Comparison of ENCODE assay signal across 22 mouse cellular contexts in the genomic region with DNA sequence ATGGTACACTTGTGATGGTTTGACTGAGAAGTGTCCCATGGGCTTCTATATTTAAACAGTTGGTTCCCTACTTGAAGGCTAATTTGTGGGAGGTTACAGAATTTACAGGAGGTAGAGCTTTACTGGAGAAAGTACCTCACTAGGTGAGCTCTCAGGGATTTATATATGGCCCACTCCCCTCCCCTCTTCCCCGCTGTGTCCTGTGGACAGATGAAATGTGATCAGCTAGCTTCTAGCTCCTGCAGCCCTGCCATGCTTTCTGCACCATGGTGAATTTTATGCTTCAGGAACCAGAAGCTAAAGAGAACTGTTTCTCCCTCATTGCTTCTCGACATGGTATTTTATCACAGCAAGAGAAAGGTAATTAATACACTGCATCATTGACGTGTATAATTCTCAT. TPM values are rescaled to one million over a fixed set of nuclear protein-coding genes. Genes with fewer than 3 reads are reported as not detected.
DNase-seq lines count a peak whose midpoint lies in the region; ATAC-seq lines count a peak whose summit lies in the region.
"Had no signal": no experiment of that assay in that cellular context is flagged by ENCODE, and none has a peak within 500 bp of the region (broad histone marks: within the 10 kb centered on the region; RNA-seq: fewer than 3 reads in every experiment).

No protein-coding gene starts in this region.

- no peak for DNase-seq in kidney, postnatal 10 days
- DNase-seq in kidney, postnatal 4 days: no peak
- no peak for DNase-seq in kidney, adult 8-10 months
- DNase-seq: adrenal gland, adult 2 months; adrenal gland, adult 8-10 months; adrenal gland, postnatal 10 days; adrenal gland, postnatal 14 days; adrenal gland, postnatal 25 days; adrenal gland, postnatal 36 days; B cell, adult 2 months; cerebellum, adult 11 months; cerebellum, adult 11-12 months; cerebellum, adult 18-20 months had no signal

- no peaks in the 10 kb centered on the region for H3K4me1 ChIP-seq in kidney, embryonic 14.5 days (ENCODE audit: control insufficient read depth, insufficient read depth, low read length)
- H3K4me1 ChIP-seq in kidney, embryonic 15.5 days: 0 out of 2 replicates have a peak, but pooled peaks cover 2% of the 10 kb centered on the region
- H3K4me1 ChIP-seq in kidney, embryonic 16.5 days (ENCODE audit: insufficient read depth, low read length): no peaks in the 10 kb centered on the region

- no peak overlapping the region for H3K4me2 ChIP-seq in kidney, embryonic 14.5 days (replicated peaks; ENCODE audit: low read depth, low read length)
- no peak overlapping the region for H3K4me2 ChIP-seq in kidney, embryonic 15.5 days
- H3K4me2 ChIP-seq in kidney, embryonic 16.5 days (replicated peaks; ENCODE audit: low read depth, low read length): no peak overlapping the region

- peak; percentile 73; the same call in 1 of the 2 replicates for ATAC-seq in kidney, embryonic 14.5 days (ENCODE audit: low FRiP score, low TSS enrichment)
- peak; percentile 78; the same call in 1 of the 2 replicates for ATAC-seq in kidney, embryonic 15.5 days (replicated peaks; ENCODE audit: low FRiP score)
- peak; percentile 78 for ATAC-seq in kidney, embryonic 16.5 days (ENCODE audit: low FRiP score, low TSS enrichment)
- ATAC-seq: activated CD4-positive, CD25-positive, alpha-beta regulatory T cell, adult 4 months; CD4-positive, CD25-positive, alpha-beta regulatory T cell, adult 4 months; Patski had no signal

- whole genome bisulfite sequencing in kidney, embryonic 14.5 days: 37% methylated on average over 3 of the region's 3 CpGs
- 36% methylated on average over 3 of the region's 3 CpGs for WGBS in kidney, embryonic 15.5 days
- 37% methylated on average over 3 of the region's 3 CpGs for WGBS in kidney, embryonic 16.5 days

- H3K4me3 ChIP-seq in kidney, embryonic 14.5 days (ENCODE audit: low read length): no peak overlapping the region
- no peak overlapping the region for H3K4me3 ChIP-seq in kidney, embryonic 15.5 days (replicated peaks)
- no peak overlapping the region for H3K4me3 ChIP-seq in kidney, embryonic 16.5 days (ENCODE audit: low read length)

- no peaks in the 10 kb centered on the region for H3K27me3 ChIP-seq in kidney, embryonic 14.5 days (ENCODE audit: control insufficient read depth, insufficient read depth, low read length)
- H3K27me3 ChIP-seq in kidney, embryonic 15.5 days: no peaks in the 10 kb centered on the region
- H3K27me3 ChIP-seq in kidney, embryonic 16.5 days (ENCODE audit: insufficient read depth, low read length): no peaks in the 10 kb centered on the region
- H3K27me3 ChIP-seq: CH12.LX, Patski had no signal

- no peak overlapping the region for H3K9ac ChIP-seq in kidney, embryonic 14.5 days (ENCODE audit: low read depth, low read length)
- no peak overlapping the region for H3K9ac ChIP-seq in kidney, embryonic 15.5 days
- H3K9ac ChIP-seq in kidney, embryonic 16.5 days (replicated peaks; ENCODE audit: low read length): no peak overlapping the region

- no peaks in the 10 kb centered on the region for H3K9me3 ChIP-seq in kidney, embryonic 14.5 days (ENCODE audit: control insufficient read depth, low read length)
- no peaks in the 10 kb centered on the region for H3K9me3 ChIP-seq in kidney, embryonic 15.5 days (replicated peaks)
- no peaks in the 10 kb centered on the region for H3K9me3 ChIP-seq in kidney, embryonic 16.5 days (ENCODE audit: low read length)
- H3K9me3 ChIP-seq: G1E had no signal

- no peak overlapping the region for H3K27ac ChIP-seq in kidney, embryonic 14.5 days (ENCODE audit: low read depth, low read length)
- no peak overlapping the region for H3K27ac ChIP-seq in kidney, embryonic 15.5 days
- H3K27ac ChIP-seq in kidney, embryonic 16.5 days (ENCODE audit: low read length): no peak overlapping the region

- H3K36me3 ChIP-seq in kidney, embryonic 14.5 days (ENCODE audit: control insufficient read depth, insufficient read depth, low read length): no peaks in the 10 kb centered on the region
- no peaks in the 10 kb centered on the region for H3K36me3 ChIP-seq in kidney, embryonic 15.5 days
- H3K36me3 ChIP-seq in kidney, embryonic 16.5 days (ENCODE audit: insufficient read depth, low read length): no peaks in the 10 kb centered on the region
- H3K36me3 ChIP-seq: G1E had no signal

RNA-seq across cellular contexts. Expression of gene Il15, which starts 7.1 kb away (rescaled TPM):
- polyA plus RNA-seq in kidney, embryonic 14.5 days (2014; fragmentation: Nextera tagmentation; extraction: Ambion mirVana): 6.1 and 7.0 TPM in 2 replicates
- polyA plus RNA-seq in kidney, embryonic 15.5 days (2015; fragmentation: Nextera tagmentation; extraction: Ambion mirVana): 6.4 and 7.5 TPM in 2 replicates
- polyA plus RNA-seq in kidney, embryonic 16.5 days (2015; fragmentation: Nextera tagmentation; extraction: Ambion mirVana): 6.7 and 7.2 TPM in 2 replicates
- polyA plus RNA-seq: C2C12, G1E had no signal
